Mouse (Mus musculus) adrenal gland, adult 18-20 months (tissue): Measurements from ENCODE around the gene Nsun3. TPM values are rescaled to one million over a fixed set of nuclear protein-coding genes. Genes with fewer than 3 reads are reported as not detected.
"Not testable (repeated sequence)": the region's sequence is repeated elsewhere in the genome, so short reads cannot be mapped to it uniquely, and the experiment has no call there.

Experiments used
- DNase-seq, 2 experiments: peaks; one replicate each; pipeline ENCODE4 v3.0.0; 2021 to 2022; ENCODE audit warnings: low spot score in 2 of 2
- microRNA-seq, 2 experiments: library from miRNA; unstranded; fragments of <30 nt; microRNA quantifications; one replicate each; pipeline ENCODE4 v1.2.0; 2021; ENCODE audit warnings: borderline number of aligned reads in 2 of 2
- total RNA-seq, 2 experiments: library from RNA; stranded (reverse); gene quantifications; 1 replicate in 1 of 2; 2 replicates in 1 of 2; pipeline ENCODE4 v1.2.3; 2021

The Nsun3 gene
- total RNA-seq, 2 experiments from 2014 or later, result 10.4 to 11.2 TPM

DNA sequence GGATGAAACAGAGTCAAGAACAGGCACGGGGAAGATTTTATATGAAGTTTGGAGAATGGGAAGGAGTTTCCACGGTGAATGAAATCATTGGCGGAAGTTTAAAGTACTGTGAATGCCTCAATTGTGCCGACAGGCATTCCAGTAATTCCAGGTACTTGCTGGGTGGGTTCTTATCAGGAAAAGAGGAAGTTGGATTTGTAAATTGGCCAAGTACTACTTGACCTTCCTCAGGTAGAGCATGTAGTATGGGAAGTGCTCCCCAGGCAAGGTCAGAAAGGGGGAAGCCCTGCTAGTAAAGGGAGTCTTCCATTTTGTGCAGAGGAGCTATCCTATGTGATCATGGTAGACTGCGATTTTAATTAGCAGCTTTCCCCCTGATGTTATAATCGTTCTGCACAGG is 31.3 kb downstream of the Nsun3 start:
- no peak for DNase-seq

- DNase-seq, result no peak
Observed at GRCm38 (mm10) chr16:62753597-62753996, 33.0 kb downstream of the Nsun3 start.

GRCm38 (mm10) chr16:62753079-62753478 is 33.5 kb downstream of the Nsun3 start:
- DNase-seq, result no peak

DNA sequence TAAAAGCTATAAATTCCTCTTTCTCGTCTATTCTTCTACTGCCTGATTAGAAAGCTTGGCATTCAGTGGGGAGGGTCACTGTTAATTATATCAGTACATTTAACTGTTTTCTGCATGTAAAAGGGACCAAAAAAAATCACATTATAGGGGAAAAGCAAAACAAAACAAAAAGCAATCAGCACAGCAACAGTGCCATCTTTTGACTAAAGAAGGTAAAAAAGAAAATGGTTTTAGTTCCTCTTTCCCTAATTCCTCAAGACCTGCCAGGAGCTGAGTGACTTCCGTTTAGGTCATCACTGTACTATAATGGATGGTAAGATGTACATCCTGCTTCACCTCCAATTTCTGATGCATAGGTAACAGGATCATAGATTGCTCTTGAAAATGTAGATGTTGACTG is 40.7 kb downstream of the Nsun3 start:
- no peak for DNase-seq

DNA sequence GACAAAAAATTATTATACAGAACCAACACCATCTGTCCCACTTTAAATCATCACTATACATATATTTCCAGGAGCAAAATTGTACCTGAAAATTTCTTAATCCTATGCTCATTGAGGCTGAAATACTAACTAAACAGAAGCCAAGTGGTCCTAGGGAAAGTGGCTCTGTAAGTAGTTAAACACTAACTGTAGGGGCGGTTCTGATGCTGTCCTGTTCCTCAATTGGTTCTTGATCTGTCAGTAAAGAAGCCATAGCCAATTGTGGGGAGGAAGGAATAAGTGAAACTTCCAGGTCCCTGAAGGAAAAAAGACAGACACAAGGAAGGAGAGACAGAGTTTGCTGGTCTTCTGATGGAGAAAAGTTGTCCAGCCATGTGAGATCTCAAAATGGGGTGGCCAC is 52.3 kb downstream of the Nsun3 start:
- no peak for DNase-seq

DNA sequence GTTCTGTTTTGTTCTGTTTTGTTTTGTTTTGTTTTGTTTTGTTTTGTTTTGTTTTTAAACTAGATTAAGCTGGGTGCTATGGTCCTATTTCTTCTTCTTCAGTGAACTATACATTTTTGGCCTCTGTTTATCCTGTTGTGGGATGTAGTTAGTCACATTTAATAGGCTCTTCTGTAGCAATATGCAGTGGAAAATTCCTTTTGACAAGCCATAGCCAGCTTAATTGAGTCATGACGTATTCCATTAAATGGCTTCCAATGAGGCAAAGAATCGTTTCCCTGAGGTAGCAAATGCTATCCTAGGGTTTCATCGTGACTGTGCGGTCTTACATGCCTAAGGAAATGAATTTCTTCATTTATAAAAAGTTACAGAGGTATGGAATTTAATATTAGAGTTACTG is 56.3 kb downstream of the Nsun3 start:
- no peak for DNase-seq

- DNase-seq, result no peak
Observed at GRCm38 (mm10) chr16:62729846-62730245, 56.8 kb downstream of the Nsun3 start.

GRCm38 (mm10) chr16:62718255-62718654 is 68.4 kb downstream of the Nsun3 start:
- DNase-seq, result not testable (repeated sequence)

GRCm38 (mm10) chr16:62690436-62690835 is 96.2 kb downstream of the Nsun3 start:
- no peak for DNase-seq

- no peak for DNase-seq
Observed at GRCm38 (mm10) chr16:62686073-62686472, 100.5 kb downstream of the Nsun3 start.

DNA sequence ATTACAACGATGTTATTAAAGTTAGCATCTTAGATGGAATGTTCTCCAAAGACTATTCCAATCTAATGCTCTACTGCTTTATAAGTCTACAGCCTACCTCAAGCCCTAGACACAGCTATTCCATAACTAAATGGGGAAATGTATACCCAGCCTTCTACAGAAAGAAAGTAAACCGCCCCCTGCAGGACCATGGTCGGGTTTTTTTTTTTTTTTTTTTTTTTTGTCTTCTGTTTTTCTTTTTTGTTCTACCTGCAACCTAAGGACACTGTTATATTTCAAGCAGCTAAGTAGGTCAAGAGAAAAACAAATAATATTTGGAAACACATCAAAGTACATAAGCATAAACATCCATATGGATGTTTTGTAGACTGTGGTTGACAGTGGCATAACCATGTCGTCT is 101.1 kb downstream of the Nsun3 start:
- DNase-seq, result no peak

Small RNAs within 50 kb of the gene (microRNA-seq; reads per million reads assigned to microRNA genes)
- gene Gm25986, result 0 reads per million in 2 experiments

Other genes with a start within 250 kb of the Nsun3 start
- not detected for gene Stx19, start 27.9 kb upstream of the Nsun3 start, total RNA-seq
- 10 to 100 TPM in 1 of 2 experiments, 1 to 10 TPM in 1; 8.1 to 12.3 TPM for gene Arl13b, start 60.2 kb upstream of the Nsun3 start, total RNA-seq
- gene Pros1, start 67.5 kb upstream of the Nsun3 start, total RNA-seq, result 10 to 100 TPM; 48.4 to 56.3 TPM